Mouse (Mus musculus): ENCODE measurements at regions not wholly inside any gene's neighbourhood (a gene's known extent, or its start where the extent isn't known, plus 50 kb on each side); places are given as distances from the start of the nearest gene placed in this dataset.

DNA sequence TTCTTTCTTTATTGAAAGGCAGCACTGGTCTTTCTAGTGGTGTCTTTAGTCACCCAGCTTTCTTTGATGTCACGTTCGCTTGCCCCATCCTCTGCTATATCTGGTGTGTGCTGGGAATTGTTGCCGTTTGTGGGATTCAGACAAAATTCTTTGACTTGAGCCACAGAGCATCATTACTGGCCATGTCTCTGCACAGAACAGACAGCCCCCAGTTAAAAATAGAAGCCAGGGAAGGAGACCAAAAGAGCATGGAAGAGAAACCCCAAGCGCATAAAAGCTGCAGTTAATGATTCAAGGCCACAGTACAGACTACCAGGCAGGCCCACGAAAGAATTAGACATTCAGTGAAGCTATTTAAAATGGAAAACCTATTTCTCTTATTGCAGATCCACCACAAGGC is 133.7 kb upstream of the Mad2l1 start:
- TF ChIP-seq CTCF (conservative IDR thresholded peaks at IDR 0.05; ENCODE audit: low read length): no peak
- TF ChIP-seq POU5F1 (IDR thresholded peaks at IDR 0.05; ENCODE audit: borderline replicate concordance, low read length): no peak

Measured in E14TG2a.4 (cell line).